Mouse (Mus musculus): Measurements from ENCODE around the gene Fmod. TPM values are rescaled to one million over a fixed set of nuclear protein-coding genes. Genes with fewer than 3 reads are reported as not detected.

The Fmod gene
- total RNA-seq, 2 experiments from 2014 or later, result 197 to 203 TPM

DNA sequence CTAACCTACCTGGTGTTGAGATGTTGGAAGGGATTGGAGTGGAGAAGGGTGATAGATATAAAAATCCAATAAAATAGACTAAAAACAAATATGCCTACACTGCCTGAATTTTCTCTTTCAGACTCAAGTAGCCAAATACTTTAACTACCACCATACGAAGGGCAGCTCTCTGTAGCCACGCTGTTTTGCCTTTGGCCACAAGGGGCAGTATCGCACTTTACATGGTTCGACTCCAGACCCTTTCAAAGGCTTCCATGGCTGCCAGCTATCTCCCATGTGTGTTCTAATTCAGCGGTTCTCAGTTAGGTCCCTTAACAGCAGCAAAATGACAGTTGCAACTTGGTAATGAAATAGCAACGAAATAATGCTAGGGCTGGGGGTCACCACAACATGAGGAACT is 16.2 kb downstream of the Fmod start:
- peak; percentile 82 for DNase-seq
- intact Hi-C loops (cut with DNase I; ENCODE audit: low total_unique reads), result no loop called here

- intact Hi-C loops (cut with DNase I; ENCODE audit: low total_unique reads), result loop anchor here (2.0 kb wide), 1 partner anchor 52 kb away; no protein-coding TSS in a partner anchor
- DNase-seq, result no peak
Observed at GRCm38 (mm10) chr1:134055058-134055457, 18.0 kb downstream of the Fmod start.

DNA sequence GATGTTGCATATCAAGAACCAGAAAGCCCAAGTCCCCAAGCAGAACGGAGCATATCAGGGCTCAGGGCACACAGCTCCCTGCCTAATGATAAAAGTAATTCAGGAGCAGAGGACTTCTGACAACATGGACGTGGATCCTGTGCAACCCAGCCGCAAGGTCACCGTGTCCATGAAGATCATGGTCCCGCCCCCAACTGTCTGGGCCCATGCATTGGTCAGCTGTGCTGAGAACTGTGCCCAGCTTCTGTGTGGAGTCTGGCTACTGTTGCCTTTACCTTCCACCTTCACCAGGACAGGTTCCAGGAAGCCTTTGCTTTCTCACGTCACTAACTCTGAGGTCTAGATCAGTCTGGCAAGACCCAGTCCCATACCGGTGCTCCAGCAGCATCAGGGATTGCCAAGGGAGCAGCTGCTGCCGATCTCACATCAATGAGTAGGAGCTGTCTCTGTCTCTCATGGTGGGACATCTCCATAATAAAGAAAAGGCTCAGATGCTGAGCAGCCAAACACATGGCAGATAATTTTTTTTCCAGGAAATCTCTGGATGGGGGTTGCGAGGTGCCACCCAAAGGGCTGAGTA is 18.7 kb downstream of the Fmod start:
- intact Hi-C loops (cut with DNase I; ENCODE audit: low total_unique reads), result loop anchor here (2.0 kb wide), 2 partner anchors 45 to 51 kb away; no protein-coding TSS in a partner anchor
- no peak for DNase-seq

GRCm38 (mm10) chr1:134056285-134056684 is 19.2 kb downstream of the Fmod start:
- DNase-seq, result no peak
- intact Hi-C loops (cut with DNase I; ENCODE audit: low total_unique reads), result loop anchor here (2.0 kb wide), 1 partner anchor 45 kb away; no protein-coding TSS in a partner anchor

DNA sequence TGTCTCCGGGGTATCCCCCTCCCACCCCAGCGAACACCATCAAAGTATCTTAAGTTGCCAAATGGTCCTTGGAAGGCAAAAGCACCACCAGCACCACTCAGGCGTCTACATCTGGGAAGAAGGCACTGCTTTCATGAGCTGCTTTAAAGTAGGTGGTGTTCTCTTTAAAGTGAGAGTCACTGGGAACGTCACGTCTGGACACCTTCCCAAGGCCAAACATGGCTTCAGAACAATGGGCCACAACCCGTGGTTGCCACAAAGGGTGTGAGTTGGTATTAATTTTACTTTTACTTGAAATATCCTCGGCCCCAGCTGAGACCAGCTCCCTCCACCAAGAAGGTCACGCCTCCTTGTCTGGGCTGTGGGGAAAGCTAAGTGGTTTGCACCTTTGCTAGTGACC is 20.7 kb downstream of the Fmod start:
- DNase-seq, result no peak
- intact Hi-C loops (cut with DNase I; ENCODE audit: low total_unique reads), result loop anchor here (2.0 kb wide), 1 partner anchor 43 kb away; no protein-coding TSS in a partner anchor

DNA sequence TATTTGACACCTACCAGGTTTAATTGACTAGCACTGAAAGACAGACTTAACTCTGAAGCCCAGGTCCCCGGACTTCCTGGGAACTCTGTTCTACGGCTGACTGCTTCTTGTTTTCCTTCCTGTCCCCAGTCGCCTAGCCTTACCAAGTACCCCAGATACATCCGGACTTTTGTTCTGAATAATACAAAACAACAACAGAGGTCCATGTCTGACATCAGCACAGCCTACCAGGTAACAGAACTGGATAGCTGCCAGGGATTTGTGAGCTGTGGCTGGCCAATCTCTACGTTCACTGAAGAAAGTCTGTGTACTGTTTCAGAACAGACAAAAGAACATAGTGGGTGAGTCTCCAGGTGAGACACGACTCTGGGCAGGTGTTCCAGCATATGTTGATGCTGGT is 21.8 kb downstream of the Fmod start:
- intact Hi-C loops (cut with DNase I; ENCODE audit: low total_unique reads), result no loop called here
- no peak for DNase-seq

GRCm38 (mm10) chr1:134059739-134060695 is 23.0 kb downstream of the Fmod start:
- intact Hi-C loops (cut with DNase I; ENCODE audit: low total_unique reads), result no loop called here

GRCm38 (mm10) chr1:134060849-134061569 is 24.0 kb downstream of the Fmod start:
- intact Hi-C loops (cut with DNase I; ENCODE audit: low total_unique reads), result no loop called here

More at GRCm38 (mm10) chr1:134059739-134060695, 23.0 kb downstream of the Fmod start:
- DNase-seq, result no peak

DNA sequence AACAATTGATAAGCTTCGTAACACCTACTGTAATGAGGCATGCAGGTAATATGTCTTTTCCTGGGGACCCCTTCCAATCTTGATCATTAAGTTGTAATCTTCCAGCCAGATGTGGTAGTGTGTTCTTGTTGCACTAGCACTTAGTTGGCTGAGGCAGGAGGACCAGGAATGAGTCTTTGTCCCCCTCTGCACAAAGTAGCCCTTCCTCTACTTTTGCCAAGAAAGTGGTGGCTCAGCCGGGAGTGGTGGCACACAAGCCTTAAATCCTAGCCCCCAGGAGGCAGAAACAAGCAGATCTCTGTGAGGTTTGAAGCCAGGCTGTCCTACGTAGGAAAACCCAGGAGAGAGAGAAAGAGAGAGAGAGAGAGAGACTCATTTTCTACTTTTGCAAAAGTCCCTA is 24.9 kb downstream of the Fmod start:
- no peak for DNase-seq
- intact Hi-C loops (cut with DNase I; ENCODE audit: low total_unique reads), result no loop called here

More at GRCm38 (mm10) chr1:134060849-134061569, 24.0 kb downstream of the Fmod start:
- DNase-seq, result peak; percentile 90

DNA sequence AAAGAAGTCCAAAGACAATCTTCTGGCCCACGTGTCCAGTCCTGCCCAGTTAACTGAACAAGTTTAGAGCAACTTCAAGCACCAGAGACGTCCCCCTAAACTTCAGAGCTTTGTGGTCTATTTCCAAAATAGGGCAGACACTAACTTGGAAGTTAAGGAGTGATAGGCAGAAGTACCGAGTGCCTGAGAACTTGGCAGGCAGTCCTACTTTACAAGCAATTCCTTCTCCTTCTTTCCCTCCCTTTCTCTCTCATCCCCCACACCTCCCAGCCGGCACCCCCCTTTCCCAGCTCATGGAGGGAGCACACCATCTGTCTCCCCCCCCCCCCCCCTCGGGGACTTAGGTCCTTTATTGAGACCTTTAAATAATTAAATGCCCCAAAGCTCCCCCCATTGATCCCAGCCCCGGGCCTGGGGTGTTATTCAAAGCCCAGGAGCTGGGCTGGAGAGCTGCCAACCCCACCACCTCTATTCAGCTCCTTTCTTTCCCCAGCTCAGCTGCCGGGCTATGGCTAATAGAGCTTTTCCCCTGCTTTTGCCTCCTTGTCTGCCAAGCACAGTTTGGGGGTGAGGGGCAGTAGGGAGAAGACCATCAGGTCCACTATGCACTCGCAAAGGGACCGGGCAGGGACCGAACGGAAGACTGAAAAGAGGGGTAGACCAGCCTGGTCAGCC is 25.5 kb downstream of the Fmod start:
- DNase-seq, result no peak
- intact Hi-C loops (cut with DNase I; ENCODE audit: low total_unique reads), result no loop called here

DNA sequence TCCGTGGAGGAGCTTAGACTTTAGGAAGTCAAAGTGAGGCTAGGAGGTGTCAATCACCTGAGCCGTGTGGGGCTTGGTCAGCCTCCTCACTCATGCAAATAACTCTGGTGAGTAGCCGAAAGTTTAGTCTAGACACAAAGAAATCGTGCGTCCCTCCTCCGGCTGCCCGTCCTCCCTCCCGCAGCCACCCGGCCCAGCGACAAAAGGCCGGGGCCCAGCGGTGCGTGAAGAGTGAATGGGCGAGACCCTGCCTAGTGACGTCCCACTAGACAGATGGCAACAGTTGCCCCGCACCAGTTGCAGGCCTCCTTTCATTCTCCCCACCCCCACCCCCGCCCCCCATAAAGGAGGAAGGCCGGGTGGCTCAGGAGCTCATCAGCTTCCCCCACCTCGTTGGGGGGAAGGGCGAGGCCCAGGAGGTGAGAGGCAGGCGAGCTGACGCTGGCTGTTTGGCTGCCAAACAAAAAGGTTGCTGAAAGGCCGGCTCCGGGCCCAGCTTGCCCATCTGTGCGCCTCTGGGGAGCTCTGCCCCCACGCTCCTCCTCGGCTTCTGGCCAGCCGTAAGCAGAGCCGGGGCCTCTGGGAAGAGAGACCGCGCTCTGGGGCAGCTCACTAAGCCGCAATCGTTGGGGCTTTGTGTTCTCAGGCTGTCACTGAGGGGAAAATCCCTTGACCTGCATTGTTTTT is 26.2 kb downstream of the Fmod start:
- peak; percentile 70 for DNase-seq
- intact Hi-C loops (cut with DNase I; ENCODE audit: low total_unique reads), result no loop called here

DNA sequence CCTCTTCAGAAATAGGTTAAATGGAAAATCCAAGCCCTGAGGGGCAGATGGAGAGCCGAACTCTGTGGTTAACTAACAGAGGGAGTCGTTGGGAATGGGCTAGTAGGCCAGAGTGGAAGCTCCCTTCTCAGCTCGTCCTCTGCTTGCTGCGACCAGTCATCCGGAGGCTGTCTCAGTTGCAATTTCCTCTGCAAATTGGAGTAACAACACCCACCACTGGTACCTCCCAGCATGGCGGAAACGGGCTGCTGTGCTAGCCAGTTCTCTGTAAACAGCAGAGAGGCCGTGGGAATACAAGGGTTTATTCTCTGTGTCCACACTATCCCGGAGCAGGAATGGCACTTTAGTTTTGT is 26.7 kb downstream of the Fmod start:
- no peak for DNase-seq
- intact Hi-C loops (cut with DNase I; ENCODE audit: low total_unique reads), result no loop called here

GRCm38 (mm10) chr1:134064296-134064831 is 27.3 kb downstream of the Fmod start:
- intact Hi-C loops (cut with DNase I; ENCODE audit: low total_unique reads), result no loop called here

DNA sequence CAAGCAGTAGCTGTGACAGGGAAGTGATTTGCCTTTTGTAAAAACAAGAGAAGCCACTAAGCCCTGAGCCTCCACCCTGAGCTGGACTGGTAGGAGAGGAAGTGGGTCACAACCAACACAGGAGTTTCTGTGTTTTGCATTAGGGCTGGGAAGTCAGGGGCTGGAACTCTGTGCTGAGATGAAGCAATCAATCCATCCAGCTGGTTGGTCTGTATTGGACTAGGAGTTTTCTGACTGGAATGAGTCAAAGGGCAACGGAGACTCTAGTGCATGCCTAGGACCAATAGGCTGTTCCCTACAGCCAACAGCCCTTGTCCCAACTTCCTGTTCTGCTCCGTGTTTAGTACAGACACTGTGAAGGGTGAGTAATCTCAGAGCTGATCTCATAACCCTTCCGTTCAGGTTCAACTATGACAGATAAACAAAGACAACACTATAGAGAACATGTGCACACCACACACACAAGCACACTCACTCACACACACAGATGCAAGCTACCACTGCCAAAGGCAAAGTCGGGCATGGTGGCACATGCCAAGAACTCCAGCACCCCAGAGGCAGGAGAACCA is 28.3 kb downstream of the Fmod start:
- DNase-seq, result no peak
- intact Hi-C loops (cut with DNase I; ENCODE audit: low total_unique reads), result no loop called here

More at GRCm38 (mm10) chr1:134064296-134064831, 27.3 kb downstream of the Fmod start:
- DNase-seq, result no peak

GRCm38 (mm10) chr1:134066554-134066953 is 29.5 kb downstream of the Fmod start:
- DNase-seq, result no peak
- intact Hi-C loops (cut with DNase I; ENCODE audit: low total_unique reads), result no loop called here

DNA sequence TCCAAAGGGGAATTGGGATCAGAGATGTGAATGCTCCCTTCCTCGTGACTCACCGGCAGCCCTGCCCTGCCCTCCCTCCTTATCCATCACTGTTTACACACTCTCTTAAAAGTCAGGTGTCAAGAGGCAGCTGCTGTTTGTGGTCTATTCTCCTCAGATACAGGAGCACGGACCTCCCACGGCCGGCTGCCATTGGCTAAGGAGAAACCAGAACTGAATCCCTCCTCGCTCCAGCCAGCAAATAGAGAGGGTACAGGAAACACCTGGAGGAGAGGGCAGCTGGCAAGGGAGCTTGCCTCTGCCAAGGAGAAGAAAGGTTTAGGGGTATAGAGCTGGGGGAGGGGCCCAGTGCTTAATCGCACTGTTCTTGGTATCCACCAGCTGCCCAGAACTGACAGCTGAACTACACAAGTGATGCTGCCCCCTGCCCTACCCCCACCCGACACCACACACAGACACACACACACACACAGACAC is 30.1 kb downstream of the Fmod start:
- intact Hi-C loops (cut with DNase I; ENCODE audit: low total_unique reads), result no loop called here

GRCm38 (mm10) chr1:134070099-134070669 is 33.1 kb downstream of the Fmod start:
- DNase-seq, result no peak
- intact Hi-C loops (cut with DNase I; ENCODE audit: low total_unique reads), result loop anchor here (5.0 kb wide), 1 partner anchor 37 kb away; no protein-coding TSS in a partner anchor

More for the DNA sequence above, 30.1 kb downstream of the Fmod start:
- DNase-seq, result no peak
